Mouse (Mus musculus) forebrain, embryonic 12.5 days (tissue): ENCODE measurements at regions not wholly inside any gene's neighbourhood (a gene's known extent, or its start where the extent isn't known, plus 50 kb on each side); places are given as distances from the start of the nearest gene placed in this dataset.

Source experiments
- ATAC-seq: fragments of 200-750 bp; cut with Nextera tagmentation; 2 replicates; pipeline ENCODE4 v1.8.0; 2017; ENCODE audit warnings: moderate TSS enrichment; ENCODE audit not compliant: low FRiP score
- H3K27ac ChIP-seq: fragments of 300-500 bp; sonication (generic); 2 replicates; pipeline ENCODE4 v1.5.1; 2016; ENCODE audit warnings: mild to moderate bottlenecking
- H3K27me3 ChIP-seq: fragments of 300-500 bp; sonication (generic); 2 replicates; pipeline ENCODE4 v1.6.1; 2016; ENCODE audit warnings: mild to moderate bottlenecking
- H3K36me3 ChIP-seq: fragments of 300-500 bp; sonication (generic); replicated peaks from 2 replicates; pipeline ENCODE4 v1.6.1; 2016; ENCODE audit warnings: mild to moderate bottlenecking
- H3K4me1 ChIP-seq: fragments of 300-500 bp; sonication (generic); 2 replicates; pipeline ENCODE4 v1.6.1; 2016
- H3K4me2 ChIP-seq: fragments of 300-500 bp; sonication (generic); 2 replicates; pipeline ENCODE4 v1.6.1; 2016; ENCODE audit warnings: mild to moderate bottlenecking, moderate library complexity
- H3K4me3 ChIP-seq: fragments of 300-500 bp; sonication (generic); replicated peaks from 2 replicates; pipeline ENCODE4 v1.5.1; 2016; ENCODE audit warnings: mild to moderate bottlenecking
- H3K9ac ChIP-seq: fragments of 300-500 bp; sonication (generic); 2 replicates; pipeline ENCODE4 v1.6.1; 2016; ENCODE audit warnings: mild to moderate bottlenecking
- H3K9me3 ChIP-seq: fragments of 300-500 bp; sonication (generic); 2 replicates; pipeline ENCODE4 v1.6.1; 2016
- WGBS: fragments of 180-500 bp; shearing (Covaris S2); methylation state at CpG from one replicate; pipeline ENCODE4 v1.1.7; 2016; 5-methylcytosine and 5-hydroxymethylcytosine counted together

- H3K9ac ChIP-seq: no peak overlapping the region
- H3K27me3 ChIP-seq: no peaks in the 10 kb centered on the region
- H3K36me3 ChIP-seq: no peaks in the 10 kb centered on the region
- 70% methylated on average over 3 of the region's 3 CpGs for WGBS
- H3K4me2 ChIP-seq: no peak overlapping the region
- ATAC-seq: no peak
- no peaks in the 10 kb centered on the region for H3K4me1 ChIP-seq
- no peaks in the 10 kb centered on the region for H3K9me3 ChIP-seq
- no peak overlapping the region for H3K4me3 ChIP-seq
- H3K27ac ChIP-seq: no peak overlapping the region
Measured at GRCm38 (mm10) chr8:96929901-96930300, 1041.6 kb upstream of the Got2 start.

- ATAC-seq: no peak
- H3K9ac ChIP-seq: no peak overlapping the region
- H3K36me3 ChIP-seq: no peaks in the 10 kb centered on the region
Measured at GRCm38 (mm10) chr8:96880956-96881355, 992.6 kb upstream of the Got2 start.

GRCm38 (mm10) chr8:96878793-96879192, 990.4 kb upstream of the Got2 start:
- Histone ChIP-seq H3K4me2 (no peak overlapping the region), H3K4me1 (no peaks in the 10 kb centered on the region), H3K27me3 (no peaks in the 10 kb centered on the region), H3K36me3 (no peaks in the 10 kb centered on the region), H3K9ac (no peak overlapping the region), H3K9me3 (no peaks in the 10 kb centered on the region), H3K27ac (no peak overlapping the region), H3K4me3 (no peak overlapping the region)
- ATAC-seq: no peak
- WGBS: 85% methylated on average over 6 of the region's 6 CpGs

More at GRCm38 (mm10) chr8:96880956-96881355, 992.6 kb upstream of the Got2 start:
- no peaks in the 10 kb centered on the region for H3K4me1 ChIP-seq
- no peak overlapping the region for H3K27ac ChIP-seq
- no peaks in the 10 kb centered on the region for H3K27me3 ChIP-seq
- WGBS: 64% methylated on average over 2 of the region's 2 CpGs
- no peak overlapping the region for H3K4me2 ChIP-seq
- H3K9me3 ChIP-seq: no peaks in the 10 kb centered on the region
- H3K4me3 ChIP-seq: no peak overlapping the region

GRCm38 (mm10) chr8:96873465-96874094, 985.2 kb upstream of the Got2 start:
- H3K4me3 ChIP-seq: no peak overlapping the region
- no peaks in the 10 kb centered on the region for H3K9me3 ChIP-seq
- no peak for ATAC-seq
- H3K36me3 ChIP-seq: no peaks in the 10 kb centered on the region
- no peak overlapping the region for H3K27ac ChIP-seq
- H3K27me3 ChIP-seq: no peaks in the 10 kb centered on the region
- H3K9ac ChIP-seq: no peak overlapping the region
- no peaks in the 10 kb centered on the region for H3K4me1 ChIP-seq
- no peak overlapping the region for H3K4me2 ChIP-seq
- 94% methylated on average over 4 of the region's 4 CpGs for WGBS

- Histone ChIP-seq H3K9ac (no peak overlapping the region), H3K9me3 (no peaks in the 10 kb centered on the region), H3K4me3 (no peak overlapping the region), H3K4me2 (no peak overlapping the region), H3K4me1 (no peaks in the 10 kb centered on the region), H3K27ac (no peak overlapping the region), H3K27me3 (no peaks in the 10 kb centered on the region), H3K36me3 (no peaks in the 10 kb centered on the region)
- no peak for ATAC-seq
- 0% methylated on average over 1 of the region's 1 CpGs for WGBS
Measured at GRCm38 (mm10) chr8:96868178-96869080, 980.1 kb upstream of the Got2 start.

GRCm38 (mm10) chr8:96864606-96865005, 976.3 kb upstream of the Got2 start:
- no peak overlapping the region for H3K9ac ChIP-seq
- 68% methylated on average over 6 of the region's 6 CpGs for WGBS

GRCm38 (mm10) chr8:96860870-96861462, 972.6 kb upstream of the Got2 start:
- Histone ChIP-seq H3K9ac (no peak overlapping the region), H3K9me3 (0 out of 2 replicates have a peak, but pooled peaks cover 3% of the 10 kb centered on the region), H3K4me1 (no peaks in the 10 kb centered on the region), H3K4me3 (no peak overlapping the region), H3K27me3 (no peaks in the 10 kb centered on the region), H3K36me3 (no peaks in the 10 kb centered on the region), H3K27ac (no peak overlapping the region), H3K4me2 (no peak overlapping the region)
- 78% methylated on average over 2 of the region's 2 CpGs for WGBS
- ATAC-seq: no peak

More at GRCm38 (mm10) chr8:96864606-96865005, 976.3 kb upstream of the Got2 start:
- H3K4me1 ChIP-seq: no peaks in the 10 kb centered on the region
- no peaks in the 10 kb centered on the region for H3K36me3 ChIP-seq
- no peak for ATAC-seq
- no peak overlapping the region for H3K4me3 ChIP-seq
- H3K4me2 ChIP-seq: no peak overlapping the region
- no peaks in the 10 kb centered on the region for H3K27me3 ChIP-seq
- H3K9me3 ChIP-seq: no peaks in the 10 kb centered on the region
- no peak overlapping the region for H3K27ac ChIP-seq

- H3K27me3 ChIP-seq: no peaks in the 10 kb centered on the region
- no peak overlapping the region for H3K27ac ChIP-seq
- H3K9me3 ChIP-seq: no peaks in the 10 kb centered on the region
- H3K36me3 ChIP-seq: no peaks in the 10 kb centered on the region
- no peaks in the 10 kb centered on the region for H3K4me1 ChIP-seq
- H3K4me2 ChIP-seq: no peak overlapping the region
- no peak overlapping the region for H3K4me3 ChIP-seq
- 13% methylated on average over 2 of the region's 2 CpGs for WGBS
- ATAC-seq: no peak
- no peak overlapping the region for H3K9ac ChIP-seq
Measured at GRCm38 (mm10) chr8:96843566-96843965, 955.2 kb upstream of the Got2 start.

GRCm38 (mm10) chr8:96835532-96835931, 947.2 kb upstream of the Got2 start:
- peaks cover 2% of the 10 kb centered on the region; the same call in 1 of the 2 replicates for H3K4me1 ChIP-seq
- no peaks in the 10 kb centered on the region for H3K27me3 ChIP-seq
- H3K4me3 ChIP-seq: no peak overlapping the region
- H3K9ac ChIP-seq: no peak overlapping the region
- H3K4me2 ChIP-seq: no peak overlapping the region
- 0 out of 2 replicates have a peak, but pooled peaks have one; percentile 59 for ATAC-seq
- no peak overlapping the region for H3K27ac ChIP-seq
- 13% methylated on average over 3 of the region's 3 CpGs for WGBS
- H3K9me3 ChIP-seq: no peaks in the 10 kb centered on the region
- H3K36me3 ChIP-seq: no peaks in the 10 kb centered on the region

GRCm38 (mm10) chr8:96834673-96835072, 946.3 kb upstream of the Got2 start:
- Histone ChIP-seq H3K9ac (no peak overlapping the region), H3K4me3 (no peak overlapping the region), H3K27ac (no peak overlapping the region), H3K4me1 (peaks cover 2% of the 10 kb centered on the region; the same call in 1 of the 2 replicates), H3K36me3 (no peaks in the 10 kb centered on the region), H3K9me3 (no peaks in the 10 kb centered on the region), H3K4me2 (no peak overlapping the region), H3K27me3 (no peaks in the 10 kb centered on the region)
- 21% methylated on average over 2 of the region's 2 CpGs for WGBS
- no peak for ATAC-seq

- Histone ChIP-seq H3K9ac (no peak overlapping the region), H3K4me3 (no peak overlapping the region), H3K36me3 (no peaks in the 10 kb centered on the region), H3K4me1 (no peaks in the 10 kb centered on the region), H3K27me3 (no peaks in the 10 kb centered on the region), H3K27ac (no peak overlapping the region), H3K4me2 (no peak overlapping the region), H3K9me3 (no peaks in the 10 kb centered on the region)
- WGBS: 93% methylated on average over 1 of the region's 1 CpGs
- no peak for ATAC-seq
Measured at GRCm38 (mm10) chr8:96829253-96829652, 940.9 kb upstream of the Got2 start.

- H3K27me3 ChIP-seq: no peaks in the 10 kb centered on the region
- no peak overlapping the region for H3K27ac ChIP-seq
- H3K4me2 ChIP-seq: no peak overlapping the region
- no peaks in the 10 kb centered on the region for H3K9me3 ChIP-seq
- H3K36me3 ChIP-seq: no peaks in the 10 kb centered on the region
- H3K4me1 ChIP-seq: no peaks in the 10 kb centered on the region
- ATAC-seq: no peak
- WGBS: 83% methylated on average over 1 of the region's 1 CpGs
- H3K4me3 ChIP-seq: no peak overlapping the region
- no peak overlapping the region for H3K9ac ChIP-seq
Measured at GRCm38 (mm10) chr8:96810550-96810949, 922.2 kb upstream of the Got2 start.
